ENCODE assay signal across 9 mouse cellular contexts in genomic region chr17:70988337-70988767, GRCm38 (mm10). TPM values are rescaled to one million over a fixed set of nuclear protein-coding genes. Genes with fewer than 3 reads are reported as not detected.
DNase-seq lines count a peak whose midpoint lies in the region; ATAC-seq and TF ChIP-seq lines count a peak whose summit lies in the region.
"Had no signal": no experiment of that assay in that cellular context is flagged by ENCODE, and none has a peak within 500 bp of the region (broad histone marks: within the 10 kb centered on the region; RNA-seq: fewer than 3 reads in every experiment).

No protein-coding gene starts in this region.

- no peak for TF ChIP-seq CTCF in liver, adult 2 months (IDR thresholded peaks at IDR 0.05; ENCODE audit: low read depth, low read length)
- no peak for TF ChIP-seq CTCF in G1E (IDR thresholded peaks at IDR 0.05; ENCODE audit: low read depth, low read length)

- peak overlapping the region; percentile 63 for H3K4me2 ChIP-seq in intestine, embryonic 16.5 days (ENCODE audit: low read depth, low read length)
- peak overlapping the region; percentile 0; the same call in 1 of the 2 replicates for H3K4me2 ChIP-seq in midbrain, embryonic 15.5 days
- H3K4me2 ChIP-seq in heart, embryonic 12.5 days: no peak overlapping the region

- no peaks in the 10 kb centered on the region for H3K36me3 ChIP-seq in liver, adult 2 months (ENCODE audit: control insufficient read depth, insufficient read depth, low read length)
- H3K36me3 ChIP-seq in G1E (replicated peaks): peaks cover 72% of the 10 kb centered on the region
- H3K36me3 ChIP-seq in intestine, embryonic 16.5 days (ENCODE audit: control insufficient read depth, insufficient read depth, low read length): peaks cover 16% of the 10 kb centered on the region
- no peaks in the 10 kb centered on the region for H3K36me3 ChIP-seq in midbrain, embryonic 15.5 days (replicated peaks)
- peaks cover 56% of the 10 kb centered on the region for H3K36me3 ChIP-seq in heart, embryonic 12.5 days

- peaks cover 24% of the 10 kb centered on the region for H3K4me1 ChIP-seq in liver, adult 2 months (ENCODE audit: control insufficient read depth, insufficient read depth, low read length)
- peaks cover 34% of the 10 kb centered on the region for H3K4me1 ChIP-seq in G1E (ENCODE audit: insufficient read depth, low read depth, low read length)
- peaks cover 51% of the 10 kb centered on the region for H3K4me1 ChIP-seq in intestine, embryonic 16.5 days (ENCODE audit: control insufficient read depth, insufficient read depth, low read length)
- H3K4me1 ChIP-seq in midbrain, embryonic 15.5 days: peaks cover 30% of the 10 kb centered on the region
- peaks cover 42% of the 10 kb centered on the region for H3K4me1 ChIP-seq in heart, embryonic 12.5 days (replicated peaks)

- 44% methylated on average over 12 of the region's 12 CpGs for WGBS in liver, adult 2 months
- WGBS in intestine, embryonic 16.5 days: 64% methylated on average over 12 of the region's 12 CpGs
- whole genome bisulfite sequencing in midbrain, embryonic 15.5 days: 85% methylated on average over 12 of the region's 12 CpGs
- WGBS in heart, embryonic 12.5 days: 89% methylated on average over 12 of the region's 12 CpGs

- DNase-seq in liver, adult 2 months (ENCODE audit: extremely low read depth, low read depth, low spot score): peak; percentile 57
- DNase-seq in liver (no peak), G1E (ENCODE audit: low spot score) (no peak)
- no peak for DNase-seq in cerebellum, adult 9-11 months
- DNase-seq in frontal cortex, adult 2 months (ENCODE audit: extremely low spot score in 1 of 2, low spot score in 1 of 2): no peak
- DNase-seq: heart, postnatal 36 days had no signal

- H3K9me3 ChIP-seq in G1E (replicated peaks): no peaks in the 10 kb centered on the region
- no peaks in the 10 kb centered on the region; the same call in 1 of the 2 replicates for H3K9me3 ChIP-seq in intestine, embryonic 16.5 days (ENCODE audit: control insufficient read depth, low read length)
- no peaks in the 10 kb centered on the region for H3K9me3 ChIP-seq in midbrain, embryonic 15.5 days
- H3K9me3 ChIP-seq in heart, embryonic 12.5 days (replicated peaks): no peaks in the 10 kb centered on the region

- no peak overlapping the region for H3K4me3 ChIP-seq in liver, adult 2 months (ENCODE audit: insufficient read depth, low read depth, low read length)
- peak overlapping the region; percentile 2; the same call in 1 of the 2 replicates for H3K4me3 ChIP-seq in G1E (ENCODE audit: low read depth, low read length)
- H3K4me3 ChIP-seq in intestine, embryonic 16.5 days (ENCODE audit: low read length): peak overlapping the region; percentile 91
- no peak overlapping the region for H3K4me3 ChIP-seq in midbrain, embryonic 15.5 days
- H3K4me3 ChIP-seq in heart, embryonic 12.5 days: no peak overlapping the region

- no peak for ATAC-seq in G1E (ENCODE audit: extremely low read depth, insufficient number of reproducible peaks, low FRiP score, poor library complexity, severe bottlenecking)
- peak; percentile 63 for ATAC-seq in intestine, embryonic 16.5 days
- ATAC-seq in midbrain, embryonic 15.5 days (replicated peaks): no peak
- ATAC-seq in heart, embryonic 12.5 days (ENCODE audit: insufficient number of reproducible peaks, low FRiP score): no peak

- H3K27me3 ChIP-seq in liver, adult 2 months (ENCODE audit: control insufficient read depth, insufficient read depth, low read length): no peaks in the 10 kb centered on the region
- no peaks in the 10 kb centered on the region for H3K27me3 ChIP-seq in G1E (ENCODE audit: insufficient read depth, low read length)
- no peaks in the 10 kb centered on the region for H3K27me3 ChIP-seq in intestine, embryonic 16.5 days (replicated peaks; ENCODE audit: control insufficient read depth, insufficient read depth, low read length)
- no peaks in the 10 kb centered on the region for H3K27me3 ChIP-seq in midbrain, embryonic 15.5 days (replicated peaks)
- H3K27me3 ChIP-seq in heart, embryonic 12.5 days (replicated peaks): no peaks in the 10 kb centered on the region

- H3K9ac ChIP-seq in liver, adult 2 months (ENCODE audit: low read depth, low read length): no peak overlapping the region
- peak overlapping the region; percentile 36; the same call in 1 of the 2 replicates for H3K9ac ChIP-seq in intestine, embryonic 16.5 days (ENCODE audit: low read depth, low read length)
- no peak overlapping the region for H3K9ac ChIP-seq in midbrain, embryonic 15.5 days
- no peak overlapping the region for H3K9ac ChIP-seq in heart, embryonic 12.5 days

- H3K27ac ChIP-seq in liver, adult 2 months (replicated peaks; ENCODE audit: insufficient read depth, low read depth, low read length): no peak overlapping the region
- H3K27ac ChIP-seq in intestine, embryonic 16.5 days (ENCODE audit: low read length): peak overlapping the region; percentile 84
- H3K27ac ChIP-seq in midbrain, embryonic 15.5 days: no peak overlapping the region
- no peak overlapping the region for H3K27ac ChIP-seq in heart, embryonic 12.5 days (ENCODE audit: poor library complexity, severe bottlenecking)

- H3K79me2 ChIP-seq in liver, adult 2 months (ENCODE audit: control insufficient read depth, insufficient read depth, low read length): peaks cover 35% of the 10 kb centered on the region

- no peak for TF ChIP-seq POLR2A in liver, adult 2 months (IDR thresholded peaks at IDR 0.05; ENCODE audit: extremely low read depth, insufficient read depth, low read length)

RNA-seq across cellular contexts. Expression of gene Myom1, which starts 14.1 kb away (rescaled TPM):
- total RNA-seq in liver, adult 2 months (2014; rRNA removed): 1.5 and 3.2 TPM in 2 replicates
- 0.06 and 0.34 TPM in 2 replicates for polyA plus RNA-seq in liver, adult 2 months (2012; rRNA removed)
- total RNA-seq in G1E (2014; fragmentation: Nextera tagmentation) (1.2 and 1.6 TPM in 2 replicates), G1E (2017) (0.71 and 1.0 TPM in 2 replicates)
- polyA plus RNA-seq in G1E (2012): 0.11 and 0.25 TPM in 2 replicates
- 10.6 and 10.8 TPM in 2 replicates for polyA plus RNA-seq in intestine, embryonic 16.5 days (2015; fragmentation: Nextera tagmentation; extraction: Ambion mirVana)
- 0.87 and 1.3 TPM in 2 replicates for polyA plus RNA-seq in midbrain, embryonic 15.5 days (2015; fragmentation: Nextera tagmentation; extraction: Ambion mirVana)
- polyA plus RNA-seq in heart, embryonic 12.5 days (2016; fragmentation: Nextera tagmentation; extraction: Ambion mirVana): 229 and 241 TPM in 2 replicates
- polyA plus RNA-seq in frontal cortex, adult 2 months (2012; rRNA removed): 2.8 and 3.7 TPM in 2 replicates

RNA-seq across cellular contexts. Expression of gene Myl12a, which starts 14.3 kb away (rescaled TPM):
- total RNA-seq in liver, adult 2 months (2014; rRNA removed): 49.7 and 65.4 TPM in 2 replicates
- polyA plus RNA-seq in liver, adult 2 months (2012; rRNA removed): 34.2 and 37.4 TPM in 2 replicates
- 145 and 148 TPM in 2 replicates for total RNA-seq in G1E (2014; fragmentation: Nextera tagmentation)
- total RNA-seq in G1E (2017): 222 and 225 TPM in 2 replicates
- 52.1 and 76.2 TPM in 2 replicates for polyA plus RNA-seq in G1E (2012)
- polyA plus RNA-seq in intestine, embryonic 16.5 days (2015; fragmentation: Nextera tagmentation; extraction: Ambion mirVana): 485 and 503 TPM in 2 replicates
- 93.2 and 107 TPM in 2 replicates for polyA plus RNA-seq in midbrain, embryonic 15.5 days (2015; fragmentation: Nextera tagmentation; extraction: Ambion mirVana)
- polyA plus RNA-seq in heart, embryonic 12.5 days (2016; fragmentation: Nextera tagmentation; extraction: Ambion mirVana): 832 and 883 TPM in 2 replicates
- polyA plus RNA-seq in frontal cortex, adult 2 months (2012; rRNA removed): 42.9 and 48.8 TPM in 2 replicates

Comparison
In these comparisons a context has a peak if more than half of its experiments do, and no peak if none do; other contexts are left out.
1. H3K4me3 ChIP-seq: peak in G1E (single experiment) and intestine, embryonic 16.5 days (single experiment); none in liver, adult 2 months (single experiment), midbrain, embryonic 15.5 days (single experiment) and heart, embryonic 12.5 days (single experiment).
2. RNA of gene Myom1, which starts 14.1 kb away (polyA plus RNA-seq): 229 to 241 TPM in heart, embryonic 12.5 days; 10.6 to 10.8 TPM in intestine, embryonic 16.5 days, 2.8 to 3.7 TPM in frontal cortex, adult 2 months, 0.87 to 1.3 TPM in midbrain, embryonic 15.5 days, 0.06 to 0.34 TPM in liver, adult 2 months and 0.11 to 0.25 TPM in G1E; every median in the first group is over 10 times any median in the second.